Mouse (Mus musculus) left cerebral cortex, adult 2 months (tissue): ENCODE measurements at regions not wholly inside any gene's neighbourhood (a gene's known extent, or its start where the extent isn't known, plus 50 kb on each side); places are given as distances from the start of the nearest gene placed in this dataset.
A peak's percentile ranks its signal among the peaks of the same experiment; 100 is the strongest.

Experiments used
- DNase-seq, 2 experiments: peaks; one replicate each; pipeline ENCODE4 v3.0.0; 2021 to 2022; ENCODE audit warnings: low spot score in 2 of 2, mixed read lengths in 1 of 2; ENCODE audit errors: extremely low spot score in 1 of 2
- H3K27ac ChIP-seq: fragments of 200-600 bp; 2 replicates; pipeline ENCODE4 v1.8.1; 2022
- H3K4me3 ChIP-seq: fragments of 200-600 bp; 2 replicates; pipeline ENCODE4 v1.8.1; 2022
- CTCF ChIP-seq: fragments of 200-600 bp; IDR thresholded peaks from 2 replicates; pipeline ENCODE4 v1.8.1; 2022; ENCODE audit warnings: antibody characterized with exemption, mild to moderate bottlenecking, moderate library complexity
- intact Hi-C: fragments of 180-260 bp; cut with DNase I; formaldehyde crosslinking; loops from one replicate; pipeline ENCODE4 v1.15.1; 2025

GRCm38 (mm10) chr4:7987781-7988180 is 251.1 kb downstream of the Car8 start:
- intact Hi-C loops: loop anchor here (1.0 to 2.0 kb wide), 2 partner anchors 97 to 380 kb away; no protein-coding TSS in a partner anchor
- peak; percentile 58 for TF ChIP-seq CTCF
- Histone ChIP-seq H3K4me3 (no peak overlapping the region), H3K27ac (no peak overlapping the region)
- no peak for DNase-seq

- Histone ChIP-seq H3K4me3 (no peak overlapping the region), H3K27ac (no peak overlapping the region)
- TF ChIP-seq CTCF: no peak
- no peak for DNase-seq
- intact Hi-C loops: no loop called here
These were observed 251.5 kb downstream of the Car8 start for GRCm38 (mm10) chr4:7987346-7987745.

- Histone ChIP-seq H3K27ac (no peak overlapping the region), H3K4me3 (no peak overlapping the region)
- DNase-seq: no peak
- intact Hi-C loops: no loop called here
- TF ChIP-seq CTCF: no peak
These were observed 254.0 kb downstream of the Car8 start for GRCm38 (mm10) chr4:7984814-7985213.

GRCm38 (mm10) chr4:7979772-7980351 is 259.0 kb downstream of the Car8 start:
- Histone ChIP-seq H3K4me3 (no peak overlapping the region), H3K27ac (no peak overlapping the region)
- no peak for DNase-seq
- intact Hi-C loops: no loop called here
- no peak for TF ChIP-seq CTCF

- no peak overlapping the region for H3K27ac ChIP-seq
- intact Hi-C loops: no loop called here
- TF ChIP-seq CTCF: no peak
- no peak overlapping the region for H3K4me3 ChIP-seq
- DNase-seq: no peak
These were observed 261.0 kb downstream of the Car8 start for GRCm38 (mm10) chr4:7977661-7978444.

GRCm38 (mm10) chr4:7970272-7970671 is 268.6 kb downstream of the Car8 start:
- no peak for TF ChIP-seq CTCF
- intact Hi-C loops: no loop called here
- Histone ChIP-seq H3K4me3 (no peak overlapping the region), H3K27ac (no peak overlapping the region)
- no peak for DNase-seq

GRCm38 (mm10) chr4:7965663-7966062 is 273.2 kb downstream of the Car8 start:
- Histone ChIP-seq H3K27ac (no peak overlapping the region), H3K4me3 (no peak overlapping the region)
- no peak for DNase-seq
- no peak for TF ChIP-seq CTCF
- intact Hi-C loops: no loop called here

GRCm38 (mm10) chr4:7961521-7962172 is 277.2 kb downstream of the Car8 start:
- TF ChIP-seq CTCF: no peak
- peak in 1 of 2 experiments; percentile 16 for DNase-seq
- no peak overlapping the region for H3K4me3 ChIP-seq
- no peak overlapping the region for H3K27ac ChIP-seq
- intact Hi-C loops: no loop called here

- intact Hi-C loops: no loop called here
- no peak for DNase-seq
- Histone ChIP-seq H3K27ac (no peak overlapping the region), H3K4me3 (no peak overlapping the region)
- no peak for TF ChIP-seq CTCF
These were observed 278.5 kb downstream of the Car8 start for GRCm38 (mm10) chr4:7960335-7960734.

- Histone ChIP-seq H3K27ac (no peak overlapping the region), H3K4me3 (no peak overlapping the region)
- DNase-seq: no peak
- no peak for TF ChIP-seq CTCF
- intact Hi-C loops: no loop called here
These were observed 290.8 kb downstream of the Car8 start for GRCm38 (mm10) chr4:7948020-7948419.

GRCm38 (mm10) chr4:7921503-7921902 is 317.3 kb downstream of the Car8 start:
- Histone ChIP-seq H3K4me3 (no peak overlapping the region), H3K27ac (no peak overlapping the region)
- TF ChIP-seq CTCF: no peak
- no peak for DNase-seq
- intact Hi-C loops: no loop called here

- no peak for TF ChIP-seq CTCF
- intact Hi-C loops: no loop called here
These were observed 325.6 kb downstream of the Car8 start for GRCm38 (mm10) chr4:7913191-7913590.

More at GRCm38 (mm10) chr4:7913191-7913590, 325.6 kb downstream of the Car8 start:
- no peak for DNase-seq
- Histone ChIP-seq H3K4me3 (no peak overlapping the region), H3K27ac (no peak overlapping the region)
